Comparison of ENCODE assay signal across 16 mouse cellular contexts in genomic region chr5:51946062-51946461, GRCm38 (mm10).
"Had no signal": no experiment of that assay in that cellular context is flagged by ENCODE, and none has a peak within 500 bp of the region (broad histone marks: within the 10 kb centered on the region; RNA-seq: fewer than 3 reads in every experiment).

No protein-coding gene starts in this region.

- H3K4me3 ChIP-seq: neural tube, embryonic 13.5 days; neural tube, embryonic 15.5 days; stomach, embryonic 15.5 days had no signal

- H3K36me3 ChIP-seq: neural tube, embryonic 13.5 days; neural tube, embryonic 15.5 days; stomach, embryonic 15.5 days had no signal

- H3K9me3 ChIP-seq: neural tube, embryonic 13.5 days; neural tube, embryonic 15.5 days; stomach, embryonic 15.5 days had no signal

- DNase-seq: retina, postnatal 1 day; right cerebral cortex, adult 18-20 months; right cerebral cortex, postnatal 14 days; right cerebral cortex, postnatal 25 days; right cerebral cortex, postnatal 4 days; spleen, adult 18-20 months; thymus, adult 18-20 months; thymus, adult 2 months; thymus, postnatal 14 days; thymus, postnatal 25 days; thymus, postnatal 36 days; thymus, postnatal 4 days had no signal

- H3K4me1 ChIP-seq: neural tube, embryonic 13.5 days; neural tube, embryonic 15.5 days; stomach, embryonic 15.5 days had no signal

- H3K27me3 ChIP-seq: neural tube, embryonic 13.5 days; neural tube, embryonic 15.5 days; stomach, embryonic 15.5 days had no signal

- H3K9ac ChIP-seq: neural tube, embryonic 13.5 days; neural tube, embryonic 15.5 days; stomach, embryonic 15.5 days had no signal

- H3K27ac ChIP-seq: neural tube, embryonic 13.5 days; neural tube, embryonic 15.5 days; stomach, embryonic 15.5 days; stomach, postnatal 0 days had no signal
